Mouse (Mus musculus): ENCODE data around the gene E2f4. TPM values are rescaled to one million over a fixed set of nuclear protein-coding genes. Genes with fewer than 3 reads are reported as not detected.

The E2f4 gene
- polyA plus RNA-seq (2015; fragmentation: Nextera tagmentation; extraction: Ambion mirVana) = 44.9 and 46.8 TPM in 2 replicates

DNA sequence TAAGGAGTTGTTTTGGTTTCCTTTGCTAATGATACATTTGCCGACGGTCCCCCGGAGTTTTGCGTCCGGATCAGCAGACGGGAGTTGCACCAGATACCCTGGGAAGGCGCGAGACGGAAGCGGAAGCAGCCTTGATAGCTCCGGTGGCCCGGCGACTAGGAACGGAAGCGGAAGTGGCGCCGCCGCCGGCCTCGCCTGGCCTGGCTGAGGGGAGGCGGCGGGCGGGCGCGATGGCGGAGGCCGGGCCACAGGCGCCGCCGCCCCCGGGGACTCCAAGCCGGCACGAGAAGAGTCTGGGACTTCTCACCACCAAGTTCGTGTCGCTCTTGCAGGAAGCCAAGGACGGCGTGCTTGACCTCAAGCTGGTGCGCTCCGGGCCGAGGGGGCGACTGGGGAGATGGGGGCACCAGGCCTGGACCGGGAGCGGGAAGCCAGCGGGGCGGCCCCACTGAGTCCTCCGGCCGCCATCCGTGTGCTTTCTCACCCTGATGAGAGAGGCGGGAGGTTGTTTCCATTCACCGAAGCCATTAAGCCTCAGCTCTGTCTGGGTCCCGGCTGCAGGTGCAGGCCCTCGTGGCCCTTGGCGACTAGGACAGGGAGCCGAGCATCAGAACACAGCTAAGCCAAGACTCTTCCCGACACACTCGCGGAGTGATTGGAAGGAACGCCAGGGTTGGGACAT is at the start of gene E2f4:
E2f4 (plus strand) TSS at position 153 of the 682 bp plus-strand sequence.
- Histone ChIP-seq H3K9ac (replicated peaks; ENCODE audit: low read depth, low read length) (peak within 1 kb of the TSS; percentile 88), H3K27ac (ENCODE audit: low read length) (peak within 1 kb of the TSS; percentile 54; the same call in 1 of the 2 replicates), H3K9me3 (ENCODE audit: control insufficient read depth, low read length) (no peaks in the 10 kb centered on the region), H3K4me2 (ENCODE audit: low read length) (peak within 1 kb of the TSS; percentile 89), H3K4me1 (replicated peaks; ENCODE audit: control insufficient read depth, insufficient read depth, low read length) (peaks cover 20% of the 10 kb centered on the region), H3K4me3 (replicated peaks; ENCODE audit: low read length) (peak within 1 kb of the TSS; percentile 89), H3K36me3 (ENCODE audit: control insufficient read depth, insufficient read depth) (peaks cover 21% of the 10 kb centered on the region), H3K27me3 (replicated peaks; ENCODE audit: control insufficient read depth, insufficient read depth, low read length) (no peaks in the 10 kb centered on the region)
- ATAC-seq = peak; percentile 95
- under 1% methylated on average over 56 of the region's 58 CpGs for WGBS

- H3K27ac ChIP-seq (ENCODE audit: low read length) = no peak overlapping the region
- no peaks in the 10 kb centered on the region for H3K9me3 ChIP-seq (ENCODE audit: control insufficient read depth, low read length)
- H3K4me1 ChIP-seq (replicated peaks; ENCODE audit: control insufficient read depth, insufficient read depth, low read length) = peaks cover 10% of the 10 kb centered on the region
- ATAC-seq = no peak
- H3K27me3 ChIP-seq (replicated peaks; ENCODE audit: control insufficient read depth, insufficient read depth, low read length) = 0 out of 2 replicates have a peak, but pooled peaks cover 8% of the 10 kb centered on the region
- H3K9ac ChIP-seq (replicated peaks; ENCODE audit: low read depth, low read length) = no peak overlapping the region
- H3K4me3 ChIP-seq (replicated peaks; ENCODE audit: low read length) = no peak overlapping the region
- peaks cover 12% of the 10 kb centered on the region for H3K36me3 ChIP-seq (ENCODE audit: control insufficient read depth, insufficient read depth)
- no peak overlapping the region for H3K4me2 ChIP-seq (ENCODE audit: low read length)
- 92% methylated on average over 6 of the region's 6 CpGs for WGBS
Measured at GRCm38 (mm10) chr8:105251954-105252353, 45.5 kb upstream of the E2f4 start.

GRCm38 (mm10) chr8:105252680-105253537 is 44.6 kb upstream of the E2f4 start:
- Histone ChIP-seq H3K4me2 (ENCODE audit: low read length) (no peak overlapping the region), H3K4me3 (replicated peaks; ENCODE audit: low read length) (no peak overlapping the region), H3K4me1 (replicated peaks; ENCODE audit: control insufficient read depth, insufficient read depth, low read length) (peaks cover 10% of the 10 kb centered on the region), H3K9me3 (ENCODE audit: control insufficient read depth, low read length) (no peaks in the 10 kb centered on the region), H3K36me3 (ENCODE audit: control insufficient read depth, insufficient read depth) (peaks cover 12% of the 10 kb centered on the region), H3K27me3 (replicated peaks; ENCODE audit: control insufficient read depth, insufficient read depth, low read length) (peaks cover 11% of the 10 kb centered on the region), H3K27ac (ENCODE audit: low read length) (no peak overlapping the region), H3K9ac (replicated peaks; ENCODE audit: low read depth, low read length) (no peak overlapping the region)
- whole genome bisulfite sequencing = 91% methylated on average over 10 of the region's 10 CpGs
- no peak for ATAC-seq

DNA sequence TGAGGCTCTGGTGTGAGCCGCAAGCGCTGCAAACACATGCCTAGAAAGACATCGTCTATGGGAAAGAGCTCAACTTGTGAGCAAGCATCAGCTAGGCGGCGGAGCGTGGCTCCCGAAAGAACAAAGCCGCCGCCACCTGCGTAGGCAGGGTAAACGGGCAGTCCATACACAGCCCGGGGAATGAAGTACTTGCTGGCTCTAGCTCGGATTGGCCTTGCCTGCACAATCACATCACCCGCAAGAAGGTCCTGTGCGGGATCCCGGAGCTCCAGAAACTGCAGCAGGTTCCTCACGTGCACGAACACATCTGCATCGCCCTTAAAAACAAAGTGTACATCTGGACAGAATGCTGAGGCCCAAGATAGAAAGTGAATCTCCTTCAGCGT is 43.7 kb upstream of the E2f4 start:
- H3K4me2 ChIP-seq (ENCODE audit: low read length) = peak overlapping the region; percentile 98
- H3K9me3 ChIP-seq (ENCODE audit: control insufficient read depth, low read length) = no peaks in the 10 kb centered on the region
- no peak overlapping the region for H3K27ac ChIP-seq (ENCODE audit: low read length)
- peak; percentile 39 for ATAC-seq
- H3K36me3 ChIP-seq (ENCODE audit: control insufficient read depth, insufficient read depth) = peaks cover 9% of the 10 kb centered on the region
- H3K4me1 ChIP-seq (replicated peaks; ENCODE audit: control insufficient read depth, insufficient read depth, low read length) = peaks cover 11% of the 10 kb centered on the region
- H3K9ac ChIP-seq (replicated peaks; ENCODE audit: low read depth, low read length) = peak overlapping the region; percentile 78
- WGBS = 29% methylated on average over 20 of the region's 20 CpGs
- peaks cover 20% of the 10 kb centered on the region for H3K27me3 ChIP-seq (replicated peaks; ENCODE audit: control insufficient read depth, insufficient read depth, low read length)
- H3K4me3 ChIP-seq (replicated peaks; ENCODE audit: low read length) = peak overlapping the region; percentile 64

DNA sequence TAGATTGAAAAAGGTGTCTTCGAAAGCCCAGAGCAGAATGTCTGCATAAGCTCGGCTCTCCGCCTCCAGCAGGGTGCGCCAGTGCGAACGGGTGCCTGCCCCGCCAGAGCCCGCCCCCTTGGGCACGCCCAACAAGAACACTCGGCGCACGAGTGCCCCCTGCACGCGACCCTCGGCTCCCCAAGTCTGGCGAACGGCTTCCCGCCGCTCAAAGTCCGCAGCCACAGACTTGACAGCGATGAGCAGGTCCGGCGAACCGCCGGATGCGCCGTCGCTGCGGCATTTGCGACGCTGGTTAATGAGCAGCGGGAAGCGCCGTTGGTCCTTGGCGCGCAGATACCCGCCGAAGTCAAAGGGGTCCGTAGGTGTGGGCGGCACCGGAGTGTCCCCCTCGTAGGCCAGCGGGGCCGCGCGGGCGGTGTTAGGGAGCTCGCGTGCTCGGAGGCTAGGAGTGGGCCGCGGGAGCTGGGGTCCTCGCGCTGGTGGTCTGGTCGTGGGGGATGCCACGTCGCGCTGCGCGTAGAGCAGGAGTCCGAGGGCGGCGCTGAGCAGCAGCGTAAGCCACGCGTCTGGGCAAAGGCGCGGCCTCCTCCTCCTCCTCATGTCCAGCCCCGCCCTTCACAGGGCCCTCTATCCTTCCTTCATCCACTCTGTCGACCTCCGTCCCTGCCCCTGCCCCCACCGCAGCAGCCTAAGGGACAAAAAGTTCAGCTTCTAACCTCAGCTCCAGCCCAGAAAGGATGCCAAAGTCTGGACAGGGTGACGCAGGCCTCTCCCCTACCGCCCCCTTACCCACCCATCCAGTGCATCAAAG is 43.1 kb upstream of the E2f4 start:
- ATAC-seq = peak; percentile 88
- under 1% methylated on average over 72 of the region's 74 CpGs for WGBS
- H3K9ac ChIP-seq (replicated peaks; ENCODE audit: low read depth, low read length) = peak overlapping the region; percentile 78
- H3K4me3 ChIP-seq (replicated peaks; ENCODE audit: low read length) = peak overlapping the region; percentile 64
- peaks cover 26% of the 10 kb centered on the region for H3K27me3 ChIP-seq (replicated peaks; ENCODE audit: control insufficient read depth, insufficient read depth, low read length)
- peaks cover 17% of the 10 kb centered on the region for H3K4me1 ChIP-seq (replicated peaks; ENCODE audit: control insufficient read depth, insufficient read depth, low read length)
- H3K36me3 ChIP-seq (ENCODE audit: control insufficient read depth, insufficient read depth) = peaks cover 9% of the 10 kb centered on the region
- peak overlapping the region; percentile 98 for H3K4me2 ChIP-seq (ENCODE audit: low read length)
- H3K27ac ChIP-seq (ENCODE audit: low read length) = no peak overlapping the region
- no peaks in the 10 kb centered on the region for H3K9me3 ChIP-seq (ENCODE audit: control insufficient read depth, low read length)

GRCm38 (mm10) chr8:105254966-105255350 is 42.5 kb upstream of the E2f4 start, which contains the start of gene B3gnt9:
Gene B3gnt9, minus strand, starts transcription at chr8:105255153.
- Histone ChIP-seq H3K9me3 (ENCODE audit: control insufficient read depth, low read length) (no peaks in the 10 kb centered on the region), H3K4me3 (replicated peaks; ENCODE audit: low read length) (peak within 1 kb of the TSS; percentile 64), H3K27ac (ENCODE audit: low read length) (no peak within 1 kb of the TSS), H3K4me2 (ENCODE audit: low read length) (peak within 1 kb of the TSS; percentile 98), H3K36me3 (ENCODE audit: control insufficient read depth, insufficient read depth) (peaks cover 6% of the 10 kb centered on the region), H3K4me1 (replicated peaks; ENCODE audit: control insufficient read depth, insufficient read depth, low read length) (peaks cover 23% of the 10 kb centered on the region), H3K9ac (replicated peaks; ENCODE audit: low read depth, low read length) (peak within 1 kb of the TSS; percentile 78), H3K27me3 (replicated peaks; ENCODE audit: control insufficient read depth, insufficient read depth, low read length) (peaks cover 30% of the 10 kb centered on the region)
- 3% methylated on average over 14 of the region's 14 CpGs for WGBS
- no peak for ATAC-seq

- no peak overlapping the region for H3K27ac ChIP-seq (ENCODE audit: low read length)
- H3K4me2 ChIP-seq (ENCODE audit: low read length) = no peak overlapping the region
- 68% methylated on average over 7 of the region's 7 CpGs for WGBS
- ATAC-seq = no peak
- H3K9me3 ChIP-seq (ENCODE audit: control insufficient read depth, low read length) = peaks cover 2% of the 10 kb centered on the region; the same call in 1 of the 2 replicates
- no peak overlapping the region for H3K9ac ChIP-seq (replicated peaks; ENCODE audit: low read depth, low read length)
- H3K36me3 ChIP-seq (ENCODE audit: control insufficient read depth, insufficient read depth) = no peaks in the 10 kb centered on the region
- no peak overlapping the region for H3K4me3 ChIP-seq (replicated peaks; ENCODE audit: low read length)
- peaks cover 51% of the 10 kb centered on the region for H3K27me3 ChIP-seq (replicated peaks; ENCODE audit: control insufficient read depth, insufficient read depth, low read length)
- peaks cover 24% of the 10 kb centered on the region for H3K4me1 ChIP-seq (replicated peaks; ENCODE audit: control insufficient read depth, insufficient read depth, low read length)
Measured at GRCm38 (mm10) chr8:105257318-105258114, 39.9 kb upstream of the E2f4 start.

DNA sequence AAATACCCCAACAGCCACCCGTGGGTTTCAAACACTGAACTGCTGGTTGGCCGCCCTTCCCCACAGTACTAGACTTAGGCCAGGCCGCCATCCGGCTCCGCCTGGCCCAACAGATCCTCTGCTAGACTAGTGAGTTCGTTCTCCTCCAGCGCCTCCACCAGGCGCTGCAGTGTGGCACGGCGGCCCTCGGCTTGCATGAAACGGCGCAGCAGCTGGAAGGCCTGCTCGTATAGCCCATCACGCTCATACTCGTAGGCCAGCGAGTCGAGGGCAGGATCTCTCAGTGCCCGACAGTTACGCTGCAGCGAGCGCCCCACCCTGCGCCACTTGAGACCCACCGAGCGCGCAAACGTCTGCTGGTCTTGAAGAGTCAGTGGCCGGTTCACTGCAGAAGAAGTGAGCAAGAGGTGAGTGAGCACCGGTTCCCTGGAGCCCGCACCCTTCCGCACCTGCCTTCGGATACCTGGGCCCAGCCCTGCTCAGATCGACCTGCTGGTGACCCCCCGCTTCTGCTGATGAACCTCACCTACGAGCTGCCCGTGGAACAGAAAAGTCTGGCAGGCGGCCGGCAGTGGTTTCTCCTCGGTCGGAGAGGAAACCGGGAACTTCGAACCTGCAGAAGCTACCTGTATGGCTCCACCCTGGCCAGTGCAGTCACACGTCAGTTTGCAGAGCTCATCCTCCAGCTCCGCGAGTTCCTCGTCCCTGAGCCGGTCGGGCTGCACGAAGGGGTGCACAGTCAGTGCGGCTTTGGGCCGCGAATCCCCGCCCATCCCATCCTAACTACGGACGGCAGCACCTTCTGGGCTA is 38.3 kb upstream of the E2f4 start:
- Histone ChIP-seq H3K36me3 (ENCODE audit: control insufficient read depth, insufficient read depth) (no peaks in the 10 kb centered on the region), H3K4me3 (replicated peaks; ENCODE audit: low read length) (peak overlapping the region; percentile 35), H3K4me1 (replicated peaks; ENCODE audit: control insufficient read depth, insufficient read depth, low read length) (peaks cover 22% of the 10 kb centered on the region), H3K9ac (replicated peaks; ENCODE audit: low read depth, low read length) (peak overlapping the region; percentile 13; the same call in 1 of the 2 replicates), H3K27ac (ENCODE audit: low read length) (no peak overlapping the region), H3K9me3 (ENCODE audit: control insufficient read depth, low read length) (peaks cover 2% of the 10 kb centered on the region; the same call in 1 of the 2 replicates), H3K4me2 (ENCODE audit: low read length) (peak overlapping the region; percentile 55), H3K27me3 (replicated peaks; ENCODE audit: control insufficient read depth, insufficient read depth, low read length) (peaks cover 55% of the 10 kb centered on the region)
- 1% methylated on average over 55 of the region's 55 CpGs for WGBS
- ATAC-seq = peak; percentile 35
